Mouse (Mus musculus) adrenal gland, adult 8-10 months (tissue): ENCODE measurements around the gene Nfe2l3. TPM values are rescaled to one million over a fixed set of nuclear protein-coding genes. Genes with fewer than 3 reads are reported as not detected.

ENCODE experiments used
- DNase-seq: peaks from one replicate; pipeline ENCODE4 v3.0.0; 2022
- total RNA-seq, 4 experiments: library from RNA; stranded (reverse); gene quantifications; 2 replicates each; pipeline ENCODE4 v1.2.4; 2022

The Nfe2l3 gene
- total RNA-seq, 4 experiments from 2014 or later = not detected

DNA sequence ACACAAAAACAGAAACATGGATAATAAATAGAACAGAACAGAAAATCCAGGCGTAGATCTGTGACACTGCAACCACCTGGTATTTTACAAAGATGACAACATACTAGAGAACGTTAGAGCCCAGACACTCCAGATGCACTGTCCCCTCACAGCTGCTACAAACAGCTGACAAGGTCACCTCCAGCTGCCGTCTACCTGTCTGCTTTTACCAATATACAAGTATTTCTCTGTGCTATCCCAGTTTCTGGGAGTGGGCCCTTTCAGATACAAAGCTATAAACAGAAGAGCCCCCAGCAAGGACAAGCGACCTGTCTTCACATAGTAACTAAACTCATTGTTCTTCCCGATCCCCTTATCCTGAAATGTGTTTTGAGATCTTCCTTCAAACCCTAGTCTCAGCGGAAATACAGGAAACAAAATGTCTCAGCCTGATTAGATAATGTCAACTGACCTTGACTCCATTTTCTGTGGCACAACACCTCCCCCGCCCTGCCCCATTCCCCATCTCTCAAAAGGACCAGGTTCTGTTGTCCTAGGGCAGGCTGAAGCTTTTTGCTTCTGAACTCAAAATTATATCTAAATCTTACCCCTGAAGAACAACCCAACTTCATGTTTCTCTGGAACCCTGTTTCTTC, 53.7 kb downstream of the Nfe2l3 start:
- DNase-seq = no peak

DNA sequence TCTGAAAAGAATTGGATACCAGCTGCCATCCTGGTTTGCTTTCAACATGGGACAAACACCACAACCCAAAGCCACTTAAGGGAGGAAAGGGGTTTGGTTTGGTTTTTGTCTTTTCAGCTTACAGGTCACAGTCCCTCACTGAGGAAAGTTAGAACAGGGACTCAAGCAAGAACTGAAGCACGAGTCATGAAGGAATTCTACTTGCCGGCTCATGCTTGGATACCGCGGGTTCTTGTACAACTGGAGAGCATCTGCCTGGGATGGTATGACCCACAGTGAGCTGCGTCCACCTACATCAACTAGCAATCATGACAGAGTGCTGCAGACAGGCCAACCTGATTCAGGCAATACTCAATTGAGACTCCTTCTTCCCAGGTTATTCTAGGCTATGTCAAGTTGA, 54.3 kb downstream of the Nfe2l3 start:
- DNase-seq = no peak

DNA sequence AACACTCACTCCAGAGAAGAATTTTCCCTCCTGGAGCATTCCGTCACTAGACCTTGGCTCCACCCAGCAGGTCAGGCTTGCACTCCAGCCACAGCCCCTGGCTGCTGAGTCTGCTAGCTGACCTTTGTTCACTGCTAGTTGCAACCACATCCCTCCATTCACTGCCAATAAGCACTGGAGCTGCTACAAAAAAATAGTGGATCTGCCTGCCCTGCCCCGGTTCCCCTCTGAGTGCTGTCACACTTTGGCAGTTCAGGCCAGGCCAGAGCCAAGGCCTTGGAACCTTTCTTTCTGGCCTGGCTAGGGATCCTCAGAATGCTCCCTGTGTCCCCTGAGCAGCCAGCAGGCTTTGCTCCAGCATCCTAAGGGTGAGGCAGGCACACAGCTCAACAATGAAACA, 57.3 kb downstream of the Nfe2l3 start:
- DNase-seq = peak; percentile 31

DNA sequence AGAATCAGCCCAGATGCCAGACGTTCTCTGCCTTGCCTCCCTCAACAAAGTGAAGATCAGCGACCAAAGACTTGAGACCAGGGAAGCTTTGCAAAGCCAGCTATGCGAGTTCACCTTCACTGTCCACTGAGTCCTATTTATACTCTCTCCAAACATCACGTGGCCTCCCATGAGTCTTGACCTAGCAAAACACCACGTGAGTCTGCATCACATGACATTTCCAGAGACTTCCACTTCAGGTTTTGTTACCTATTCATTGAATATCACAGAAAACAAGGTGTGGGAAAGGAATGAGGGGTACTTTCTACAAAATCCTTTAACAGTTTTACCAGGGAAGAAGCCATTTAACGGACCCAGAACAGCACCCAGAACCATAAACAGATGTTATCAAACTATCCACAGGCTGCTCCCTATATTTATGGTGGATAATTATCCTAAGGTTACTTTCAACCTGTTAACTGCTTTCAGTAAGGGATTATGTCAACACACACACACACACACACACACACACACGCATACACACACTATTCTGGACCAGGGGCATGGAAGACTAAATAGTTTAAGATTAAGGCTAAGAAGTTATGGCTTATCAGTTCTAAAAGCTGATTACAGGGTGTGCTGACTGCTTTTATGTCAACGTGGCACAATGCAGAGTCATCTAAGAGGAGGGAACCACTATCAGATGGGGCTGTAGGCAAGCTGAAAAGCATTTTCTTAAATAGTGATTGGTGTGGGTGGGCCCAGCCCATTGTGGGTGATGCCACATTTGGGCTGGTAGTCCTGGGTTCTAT, 65.0 kb downstream of the Nfe2l3 start:
- DNase-seq = no peak

DNA sequence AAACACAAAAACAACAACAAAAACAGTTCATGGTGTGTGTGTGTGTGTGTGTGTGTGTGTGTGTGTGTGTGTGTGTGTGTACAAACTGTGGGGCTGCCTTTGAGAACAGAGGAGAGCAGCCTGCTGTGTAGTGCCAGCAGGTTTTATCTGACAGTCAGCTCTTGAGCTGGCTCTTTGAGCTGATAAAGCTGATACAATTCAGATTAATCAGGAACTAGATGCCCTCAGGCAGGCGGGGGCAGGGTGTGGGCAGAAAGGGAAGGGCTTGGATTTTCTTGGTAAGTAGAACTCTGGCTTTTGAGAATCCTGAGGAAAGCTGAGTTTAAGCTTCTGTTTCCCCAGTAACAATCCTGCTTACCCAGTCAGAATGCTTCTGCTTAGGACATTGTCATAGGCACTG, 73.2 kb downstream of the Nfe2l3 start:
- DNase-seq = no peak

DNA sequence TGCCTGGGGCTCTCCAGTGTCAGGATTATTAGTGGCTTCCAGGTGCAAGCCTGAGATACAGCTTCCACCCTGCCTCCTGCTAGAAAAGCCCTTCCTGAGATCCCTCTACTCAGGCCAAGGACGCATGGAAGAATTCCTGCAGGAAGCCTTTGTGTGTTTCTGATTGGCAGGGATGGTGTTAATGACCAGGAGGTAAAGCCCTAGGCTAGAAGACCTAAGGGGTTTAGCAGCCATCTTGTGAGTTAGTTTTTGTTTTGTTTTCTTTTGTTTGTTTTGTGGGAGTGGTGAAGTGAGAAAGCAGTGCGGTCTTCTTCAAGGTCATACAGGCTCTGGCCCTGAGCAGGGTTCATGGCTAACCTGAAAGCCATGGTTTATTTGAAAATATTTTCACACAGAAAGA, 75.1 kb downstream of the Nfe2l3 start:
- no peak for DNase-seq

Other genes starting within 250 kb of the Nfe2l3 start
- 100 to 1,000 TPM; 423 to 743 (median 588) TPM for gene Hnrnpa2b1, start 37.2 kb downstream of the Nfe2l3 start, total RNA-seq
- 10 to 100 TPM; 82.2 to 95.1 (median 92.7) TPM for gene Cbx3, start 37.7 kb downstream of the Nfe2l3 start, total RNA-seq
- 10 to 100 TPM; 16.9 to 27.5 (median 24.6) TPM for gene Snx10, start 91.2 kb downstream of the Nfe2l3 start, total RNA-seq